Mouse (Mus musculus): ENCODE measurements at regions not wholly inside any gene's neighbourhood (a gene's known extent, or its start where the extent isn't known, plus 50 kb on each side); places are given as distances from the start of the nearest gene placed in this dataset.
"Not testable (repeated sequence)": the region's sequence is repeated elsewhere in the genome, so short reads cannot be mapped to it uniquely, and the experiment has no call there.

DNA sequence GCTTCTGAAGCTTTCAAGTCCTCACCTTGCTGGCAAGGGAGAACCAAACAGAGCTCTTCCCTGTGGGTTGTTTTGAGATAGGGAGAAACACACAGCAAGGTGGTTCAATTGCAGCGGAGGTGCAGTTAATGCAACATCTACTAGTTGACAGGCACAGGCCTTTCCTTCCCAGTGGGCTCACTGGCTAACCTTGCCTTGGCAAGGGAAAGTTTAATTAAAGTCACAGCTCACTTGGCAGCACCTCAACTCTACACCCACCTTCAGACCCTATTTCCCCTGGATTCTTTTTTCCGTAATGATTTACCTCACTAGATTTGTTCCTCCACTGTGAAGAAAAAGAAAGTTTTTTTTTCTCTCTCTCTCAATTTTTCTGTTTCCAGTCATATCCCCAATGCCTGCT lies 314.5 kb downstream of the Tlr4 start:
- no peak for DNase-seq

DNA sequence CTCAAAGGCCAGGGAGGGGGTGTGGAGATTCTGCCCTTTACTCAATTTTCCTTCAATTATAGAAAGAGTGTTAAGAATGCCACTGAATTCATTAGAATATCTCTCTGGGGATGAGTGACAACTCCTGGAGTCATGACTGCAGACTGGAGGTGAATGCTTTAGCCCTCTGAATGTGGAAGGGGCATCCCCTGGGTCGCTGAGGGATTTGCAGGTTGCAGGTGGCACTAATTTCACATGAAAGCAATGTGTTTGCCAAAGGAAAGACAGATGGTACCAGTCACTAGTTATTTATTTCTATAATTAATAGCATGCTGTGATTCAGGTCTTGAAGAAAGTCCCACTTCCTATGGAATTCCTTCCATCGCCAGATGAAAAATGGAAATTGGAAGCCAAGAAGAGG lies 321.1 kb downstream of the Tlr4 start:
- DNase-seq, result no peak

DNA sequence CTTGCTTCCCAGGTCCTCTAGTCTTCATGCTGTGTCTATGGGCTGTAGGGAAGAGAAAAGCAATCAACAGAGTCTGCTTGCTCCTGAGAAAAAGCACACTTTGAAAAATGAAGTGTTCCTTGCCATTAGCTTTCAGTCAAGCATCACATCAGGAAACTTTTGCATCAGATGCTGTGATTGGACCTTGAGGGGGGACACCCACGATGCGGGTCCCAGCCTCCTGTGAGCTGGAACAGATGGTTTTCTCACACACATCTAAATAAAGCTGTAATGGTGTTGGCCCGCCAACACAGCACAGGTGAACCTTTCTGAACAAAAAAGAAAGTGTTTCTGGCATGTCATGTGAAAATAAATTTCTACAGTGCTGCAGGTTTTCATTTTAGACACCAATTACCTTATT lies 335.3 kb downstream of the Tlr4 start:
- no peak for DNase-seq

DNA sequence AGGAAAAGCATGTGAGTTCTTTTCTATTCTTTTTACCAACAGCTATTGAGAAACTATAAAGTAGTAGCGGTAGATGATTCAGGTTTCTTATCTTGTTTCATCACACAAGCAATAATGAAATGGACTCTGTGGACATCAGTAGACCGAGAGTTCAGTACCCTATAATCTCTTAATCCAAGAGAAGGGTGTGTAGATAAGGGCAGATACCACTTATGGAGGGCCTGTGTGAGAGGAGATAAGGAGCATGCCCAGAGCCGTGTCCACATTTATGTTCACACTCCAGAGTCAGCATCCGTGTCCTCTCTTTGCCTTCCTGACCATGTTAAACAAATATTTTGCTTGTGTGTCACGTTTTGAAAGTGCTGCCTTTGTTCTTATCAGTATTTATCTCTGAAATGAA lies 340.3 kb downstream of the Tlr4 start:
- DNase-seq, result no peak

DNA sequence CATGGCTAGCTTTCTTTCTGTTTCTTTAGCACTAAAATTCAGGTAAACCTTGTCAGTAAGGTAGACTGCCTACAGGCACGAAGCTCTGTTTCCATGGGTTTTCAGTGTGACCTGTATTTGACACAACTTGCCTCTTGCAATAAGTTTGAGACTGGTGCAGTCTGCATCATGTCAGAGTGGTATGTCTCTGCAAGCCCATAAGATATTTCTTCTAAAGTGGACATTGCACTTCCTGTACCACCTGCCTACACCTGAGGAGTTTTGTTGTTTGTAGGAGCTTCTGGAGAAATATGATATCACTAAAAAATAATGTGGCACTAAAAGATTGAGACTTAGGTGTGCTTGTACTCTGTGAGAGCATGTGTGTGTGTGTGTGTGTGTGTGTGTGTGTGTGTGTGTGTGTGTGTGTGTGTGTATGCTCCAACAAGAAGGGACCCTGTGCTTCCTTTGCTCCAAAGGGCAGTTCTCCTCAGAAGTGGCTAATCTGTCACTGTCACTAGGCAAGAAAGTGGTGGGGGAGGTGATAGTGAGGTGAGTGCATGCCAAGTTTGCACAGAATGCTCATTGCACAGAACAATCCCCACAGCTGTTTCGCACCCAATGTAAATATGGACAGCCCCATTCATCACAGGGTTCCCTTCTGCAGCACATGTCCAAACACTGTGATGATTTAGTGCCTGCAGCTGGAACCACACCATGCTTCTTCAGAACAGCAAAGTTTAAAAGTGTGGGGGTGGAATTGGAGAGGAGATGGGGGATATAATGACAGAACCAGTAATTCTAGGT lies 360.5 kb downstream of the Tlr4 start:
- no peak for DNase-seq

DNA sequence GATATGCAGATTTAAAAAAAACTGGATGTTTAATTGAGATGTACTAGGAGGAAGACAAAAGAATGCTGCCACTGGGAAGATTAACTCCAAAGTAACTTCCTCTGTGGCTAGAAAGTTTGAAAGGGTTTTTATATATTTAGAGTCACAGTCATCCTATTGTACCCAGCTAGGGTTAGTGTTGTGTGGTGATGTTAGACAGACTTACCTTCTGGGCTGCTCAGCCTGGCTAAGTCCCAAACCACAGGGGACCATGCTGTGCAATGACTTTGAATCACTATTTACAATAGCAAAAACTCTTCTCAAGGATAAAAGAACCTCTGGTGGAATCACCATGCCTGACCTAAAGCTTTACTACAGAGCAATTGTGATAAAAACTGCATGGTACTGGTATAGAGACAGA lies 363.2 kb downstream of the Tlr4 start:
- DNase-seq, result no peak

DNA sequence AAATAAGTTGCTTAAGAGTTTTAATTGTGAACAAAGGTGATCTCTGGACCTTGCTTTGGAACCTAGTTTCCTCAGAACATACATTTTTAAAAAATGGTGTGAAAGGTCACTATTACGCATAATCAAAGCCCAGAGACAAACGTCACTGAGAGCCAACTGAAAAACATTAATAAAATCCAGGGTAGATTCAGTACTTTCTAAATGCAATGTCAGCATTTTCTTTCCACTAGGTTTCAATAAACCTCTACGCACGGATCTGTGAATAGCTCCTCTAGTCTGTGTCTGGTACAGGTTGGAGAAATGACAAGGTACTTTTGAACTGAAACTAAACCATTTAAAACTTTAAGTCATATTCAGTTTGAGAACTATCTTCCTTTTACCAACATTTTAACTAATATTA lies 367.0 kb downstream of the Tlr4 start:
- DNase-seq, result no peak

DNA sequence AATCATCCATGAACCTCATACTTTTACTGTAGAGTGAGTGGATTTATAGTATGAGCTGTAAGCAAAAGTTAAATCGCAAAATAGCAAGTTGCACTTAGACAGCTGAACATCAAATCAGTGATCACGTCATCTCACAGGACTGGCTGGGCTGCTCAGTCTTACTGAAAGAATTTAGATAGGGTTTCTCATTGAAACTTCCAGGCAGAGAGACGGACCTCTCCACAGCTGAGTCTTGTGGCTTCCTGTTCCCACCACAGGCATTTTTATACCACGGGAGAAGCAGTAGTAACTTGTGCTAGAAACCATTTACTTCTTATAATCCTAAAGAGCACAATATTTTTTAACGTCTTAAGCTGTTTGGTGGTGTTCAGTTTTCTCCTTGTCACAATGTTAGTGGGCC lies 369.5 kb downstream of the Tlr4 start:
- no peak for DNase-seq

DNA sequence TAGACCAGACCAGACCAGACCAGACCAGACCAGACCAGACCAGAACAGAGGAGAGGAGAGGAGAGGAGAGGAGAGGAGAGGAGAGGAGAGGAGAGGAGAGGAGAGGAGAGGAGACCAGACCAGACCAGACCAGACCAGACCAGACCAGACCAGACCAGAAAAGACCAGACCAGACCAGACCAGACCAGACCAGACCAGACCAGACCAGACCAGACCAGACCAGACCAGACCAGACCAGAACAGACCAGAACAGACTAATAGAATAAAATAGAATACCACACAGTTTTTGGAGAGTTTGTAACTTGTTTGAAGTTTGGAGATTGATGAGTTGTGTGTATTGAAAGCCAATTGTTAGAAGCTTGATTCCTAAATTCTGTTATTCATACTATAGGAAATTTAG lies 381.0 kb downstream of the Tlr4 start:
- peak; percentile 64 to 75 for DNase-seq

DNA sequence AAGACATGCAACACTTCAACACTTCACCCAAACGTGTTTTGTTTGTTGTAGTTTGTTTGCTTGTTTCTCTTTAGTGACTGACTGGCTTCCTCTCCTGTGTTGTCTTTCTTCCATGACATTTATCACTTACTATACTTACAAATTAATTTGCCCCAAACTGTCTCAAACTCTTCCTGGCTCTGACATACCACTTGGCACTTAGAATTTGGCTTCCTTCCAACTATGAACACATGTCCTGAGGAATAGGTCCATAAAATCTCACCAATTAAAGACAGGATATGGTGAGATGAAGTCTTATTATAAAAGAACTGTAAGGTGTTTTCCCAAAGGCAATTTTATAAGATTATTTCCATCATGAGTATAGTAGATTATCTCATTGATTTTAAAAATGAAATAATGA lies 386.0 kb downstream of the Tlr4 start:
- DNase-seq, result no peak

DNA sequence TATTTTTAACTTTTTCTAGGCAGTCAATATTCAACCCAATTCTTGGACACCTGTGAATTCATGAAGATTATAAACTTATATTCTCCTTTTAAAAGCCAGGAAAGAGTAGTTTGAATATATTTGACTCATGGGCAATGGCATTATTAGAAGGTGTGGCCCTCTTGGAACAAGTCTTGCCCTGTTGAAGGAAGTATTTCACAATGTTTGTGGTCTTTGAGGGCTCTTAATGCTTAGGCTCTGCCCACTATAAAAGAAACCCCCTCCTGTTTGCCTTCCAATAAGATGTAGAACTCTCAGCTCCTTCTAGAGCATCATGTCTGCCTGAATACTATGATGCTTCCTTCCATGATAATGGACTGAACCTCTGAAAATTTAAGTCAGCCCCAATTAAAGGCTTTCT lies 397.1 kb downstream of the Tlr4 start:
- no peak for DNase-seq

DNA sequence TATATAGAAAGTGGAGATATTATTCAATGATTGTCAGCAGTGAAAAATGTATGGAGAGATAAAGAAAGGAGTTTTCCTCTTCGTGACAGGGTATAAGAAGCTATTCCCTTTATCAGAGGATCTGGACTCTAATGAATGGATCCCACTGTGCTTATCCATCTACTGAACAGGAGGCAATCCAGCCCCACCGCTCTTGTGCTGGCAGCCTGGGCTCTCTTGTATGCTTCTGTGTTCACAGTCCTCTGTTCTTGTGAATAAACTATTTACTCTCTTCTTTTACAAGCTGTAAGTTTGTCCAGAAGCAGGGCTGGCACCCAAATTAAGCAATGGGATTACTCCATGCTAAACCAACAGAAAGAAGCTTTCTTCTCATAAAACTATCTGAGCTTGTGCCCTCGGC lies 401.8 kb downstream of the Tlr4 start:
- DNase-seq, result no peak

DNA sequence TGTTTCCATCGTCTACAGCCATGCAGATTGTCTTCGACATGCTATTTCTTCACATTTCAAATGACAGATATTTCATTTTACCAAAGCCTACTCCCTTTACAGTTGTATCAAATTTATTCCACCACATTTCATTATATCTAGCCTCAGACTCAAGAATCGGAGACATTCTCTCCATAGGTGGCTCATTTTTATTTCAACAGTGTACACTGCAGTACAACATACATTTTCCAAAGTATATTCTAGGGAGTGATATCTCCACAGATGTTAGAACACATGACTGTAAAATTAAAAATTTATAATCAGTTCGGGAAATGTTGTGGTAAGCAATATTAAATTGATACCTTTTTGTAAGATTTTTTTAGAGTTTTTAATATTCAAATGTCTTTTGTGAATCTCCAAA lies 446.2 kb downstream of the Tlr4 start:
- DNase-seq, result no peak

DNA sequence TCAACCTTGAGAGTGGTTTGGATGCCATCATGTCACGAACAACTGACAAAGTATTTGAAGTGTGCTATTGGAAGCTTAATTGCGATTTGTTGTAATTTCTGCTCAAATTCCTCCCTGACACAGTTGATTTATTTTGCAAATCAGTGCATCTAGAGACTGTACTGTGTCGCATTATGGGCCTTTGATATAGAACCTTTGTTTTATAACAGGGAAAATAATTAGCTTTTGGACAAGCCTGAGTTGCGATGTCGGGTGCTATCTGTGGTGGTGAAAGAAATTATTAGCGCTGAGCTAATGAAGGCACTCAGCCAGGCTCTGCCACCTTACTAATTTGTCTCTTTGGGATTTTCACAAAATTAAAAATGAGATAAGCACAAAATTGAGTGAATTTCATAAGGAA lies 473.6 kb downstream of the Tlr4 start:
- no peak for DNase-seq

DNA sequence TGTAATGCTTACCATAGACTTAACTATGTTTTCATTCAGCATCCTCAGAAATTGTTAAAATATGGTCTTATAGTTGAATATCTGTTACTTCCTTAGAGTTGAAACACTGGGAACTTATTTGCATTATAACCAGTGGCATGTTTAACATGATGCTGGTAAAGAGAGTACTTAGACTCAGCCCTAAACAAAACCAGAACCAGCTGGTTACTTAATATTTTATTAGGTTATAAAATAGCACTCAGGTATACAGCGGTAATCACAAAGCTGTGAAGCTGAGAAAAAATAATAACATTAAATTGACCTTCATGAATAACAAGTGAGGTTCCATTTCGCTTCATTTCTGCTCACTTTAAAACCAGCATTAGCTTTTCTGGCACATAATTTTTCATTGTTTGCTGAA lies 474.4 kb downstream of the Tlr4 start:
- no peak for DNase-seq

DNA sequence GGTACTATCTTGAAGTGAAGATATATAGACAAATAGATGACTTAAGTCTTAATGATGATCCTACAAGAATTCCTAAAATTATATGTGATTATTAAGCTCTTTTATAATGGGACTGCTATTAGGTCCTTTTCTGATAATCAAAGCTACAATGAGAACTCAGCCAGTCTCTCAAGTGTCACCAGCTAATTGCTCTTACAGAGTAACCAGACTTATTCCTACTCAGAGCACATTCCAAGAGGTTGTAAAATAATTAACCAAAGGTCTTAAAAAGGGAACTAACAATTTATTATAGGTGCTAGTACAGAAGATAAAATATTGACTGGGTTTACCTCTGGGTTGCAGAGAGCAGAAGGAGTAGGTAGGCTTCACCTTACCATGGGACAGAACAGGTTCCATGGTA lies 492.7 kb downstream of the Tlr4 start:
- DNase-seq, result not testable (repeated sequence)
